Mouse (Mus musculus) skeletal muscle tissue, adult 2 months (tissue): ENCODE data around the gene Gna13.
"Not testable (repeated sequence)": the region's sequence is repeated elsewhere in the genome, so short reads cannot be mapped to it uniquely, and the experiment has no call there.

Experiments
- DNase-seq: peaks from one replicate; pipeline ENCODE4 v3.0.0-alpha.2; 2012; ENCODE audit warnings: low read depth, low spot score

Gna13 gene

DNA sequence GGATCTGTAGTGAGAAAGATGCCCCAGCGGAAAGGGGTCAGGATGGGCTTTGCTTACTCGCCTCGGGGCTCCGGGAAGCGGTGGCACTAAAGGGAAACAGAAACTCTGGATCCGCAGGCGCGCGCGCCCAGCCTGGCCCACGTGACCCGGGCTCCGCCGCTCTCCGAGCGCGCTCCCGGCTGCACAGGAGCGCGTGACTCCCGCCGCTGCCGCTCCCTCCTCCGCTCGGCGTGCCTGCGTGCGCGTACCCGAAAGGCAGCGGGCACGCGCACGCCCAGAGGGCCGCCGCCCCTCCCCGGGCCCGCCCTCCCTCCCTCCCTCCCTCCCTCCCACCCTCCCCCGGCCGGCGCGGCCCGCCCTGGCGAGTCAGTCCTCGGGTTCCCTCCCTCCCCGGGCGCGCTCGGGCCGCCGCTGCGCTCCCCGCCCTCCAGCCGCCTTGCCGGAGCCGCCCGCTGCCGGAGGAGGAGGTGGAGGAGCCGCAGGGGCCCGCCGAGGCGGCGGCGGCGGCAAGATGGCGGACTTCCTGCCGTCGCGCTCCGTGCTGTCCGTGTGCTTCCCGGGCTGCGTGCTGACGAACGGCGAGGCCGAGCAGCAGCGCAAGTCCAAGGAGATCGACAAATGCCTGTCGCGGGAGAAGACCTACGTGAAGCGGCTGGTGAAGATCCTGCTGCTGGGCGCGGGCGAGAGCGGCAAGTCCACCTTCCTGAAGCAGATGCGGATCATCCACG is at the start of gene Gna13:
Gene Gna13 (plus strand): TSS at position 369 of the 728 bp plus-strand sequence.
- peak; percentile 95 for DNase-seq

DNA sequence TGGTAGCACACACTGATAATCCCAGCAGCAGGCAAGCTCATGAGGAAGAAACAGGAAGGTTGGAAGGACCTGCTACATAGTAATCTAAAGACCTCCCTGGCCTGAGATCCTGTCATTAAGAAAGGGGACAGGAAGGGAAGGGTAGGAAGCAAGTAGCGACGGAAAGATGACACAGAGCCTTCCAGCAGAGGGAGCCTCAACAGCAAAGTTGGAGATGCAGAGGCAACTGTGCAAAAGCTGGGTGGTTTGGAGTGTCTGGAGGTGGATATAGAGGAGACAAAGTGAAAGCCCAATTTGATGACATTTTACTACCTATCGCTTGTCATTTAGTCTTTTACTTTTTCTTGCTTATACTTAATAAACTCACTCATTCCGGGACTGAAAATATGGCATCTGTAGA is 45.7 kb upstream of the Gna13 start:
- DNase-seq: no peak

- no peak for DNase-seq
These were observed 43.2 kb upstream of the Gna13 start for GRCm38 (mm10) chr11:109319471-109319870.

DNA sequence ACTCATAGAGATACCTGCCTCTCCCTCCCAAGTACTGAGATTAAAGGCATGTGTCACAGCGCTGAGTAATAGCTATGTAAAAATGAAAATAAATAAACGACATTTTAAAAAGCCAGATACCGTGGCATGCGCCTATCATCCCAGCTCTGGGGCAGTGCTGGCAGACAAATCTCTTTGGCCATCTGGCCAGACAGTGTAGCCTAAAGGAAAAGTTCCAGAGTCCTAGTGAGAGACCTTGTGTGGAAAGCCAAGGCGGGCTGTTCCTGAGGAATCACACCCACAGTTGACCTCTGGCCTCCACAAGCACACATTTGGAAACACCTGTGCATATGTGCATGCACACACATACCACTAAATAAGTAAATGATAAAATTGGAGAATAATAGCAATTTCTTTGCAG is 42.7 kb upstream of the Gna13 start:
- no peak for DNase-seq

GRCm38 (mm10) chr11:109320361-109320933 is 42.2 kb upstream of the Gna13 start:
- DNase-seq: no peak

DNA sequence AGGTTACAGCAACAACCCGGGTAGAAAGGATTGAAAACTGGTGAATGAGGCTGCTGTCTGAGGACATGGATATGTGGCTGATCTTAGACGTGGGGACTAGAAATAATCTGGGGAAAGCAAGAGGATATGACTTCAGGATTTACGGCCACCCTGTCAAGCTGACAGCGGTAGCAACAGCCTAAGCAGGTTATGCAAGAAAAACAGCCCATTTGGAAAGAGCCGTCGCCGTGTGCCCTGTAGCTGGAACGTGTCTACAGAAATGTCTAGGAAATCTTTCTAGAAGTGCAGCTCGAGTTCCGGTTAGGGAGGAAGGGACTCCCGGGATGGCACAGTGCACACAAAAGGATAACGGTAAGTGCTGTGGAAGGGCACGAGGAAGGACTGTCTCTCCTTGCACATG is 36.4 kb upstream of the Gna13 start:
- no peak for DNase-seq

GRCm38 (mm10) chr11:109327381-109327780 is 35.2 kb upstream of the Gna13 start:
- no peak for DNase-seq

GRCm38 (mm10) chr11:109327952-109328351 is 34.7 kb upstream of the Gna13 start:
- no peak for DNase-seq

GRCm38 (mm10) chr11:109329331-109329730 is 33.3 kb upstream of the Gna13 start:
- DNase-seq: no peak

GRCm38 (mm10) chr11:109330706-109331393 is 31.8 kb upstream of the Gna13 start:
- DNase-seq: no peak

GRCm38 (mm10) chr11:109331424-109331824 is 31.2 kb upstream of the Gna13 start:
- DNase-seq: peak; percentile 95

DNA sequence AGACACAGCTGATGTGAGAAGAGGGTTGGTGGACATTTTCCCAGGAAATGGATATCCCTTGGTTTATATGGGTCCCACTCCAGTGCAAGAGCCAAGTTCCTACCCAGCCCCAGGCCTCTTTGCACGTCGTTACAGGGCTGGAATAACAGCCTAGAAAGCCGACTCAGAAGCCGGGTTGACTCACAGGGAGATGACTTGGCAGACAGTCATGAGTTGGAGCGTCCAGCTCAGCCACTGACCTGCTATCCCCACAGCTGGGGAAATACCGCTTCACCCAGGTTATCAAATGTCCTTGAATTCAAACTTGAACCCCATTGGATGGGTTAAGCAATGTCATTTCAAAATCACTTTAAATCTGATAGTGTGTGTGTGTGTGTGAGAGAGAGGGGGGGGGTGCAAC is 29.9 kb upstream of the Gna13 start:
- peak; percentile 77 for DNase-seq

DNA sequence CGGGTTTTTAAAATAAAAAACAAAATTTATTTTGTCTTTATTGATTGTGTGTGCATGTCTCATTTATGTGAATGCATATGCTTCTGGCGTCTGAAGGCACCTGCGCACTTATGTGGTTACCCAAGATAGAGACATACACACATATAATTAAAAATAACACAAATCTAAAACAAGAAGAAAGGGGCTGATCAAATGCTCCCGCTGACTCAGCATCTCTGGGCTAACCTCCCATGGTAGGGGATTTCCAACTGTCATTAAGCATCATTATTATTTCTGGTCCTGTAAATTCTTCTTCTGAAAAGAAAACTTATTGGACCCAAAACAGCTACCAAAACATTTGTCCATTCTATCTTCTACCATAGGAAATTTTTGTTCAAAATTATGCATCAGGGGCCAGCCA is 27.9 kb upstream of the Gna13 start:
- DNase-seq: no peak

GRCm38 (mm10) chr11:109335890-109336289 is 26.7 kb upstream of the Gna13 start:
- no peak for DNase-seq

GRCm38 (mm10) chr11:109339155-109339938 is 23.3 kb upstream of the Gna13 start:
- DNase-seq: no peak

GRCm38 (mm10) chr11:109340541-109340940 is 22.1 kb upstream of the Gna13 start:
- no peak for DNase-seq

- not testable (repeated sequence) for DNase-seq
These were observed 20.0 kb upstream of the Gna13 start for GRCm38 (mm10) chr11:109342666-109343065.

- no peak for DNase-seq
These were observed 19.1 kb upstream of the Gna13 start for GRCm38 (mm10) chr11:109343558-109343957.

GRCm38 (mm10) chr11:109343991-109344599 is 18.5 kb upstream of the Gna13 start:
- no peak for DNase-seq

GRCm38 (mm10) chr11:109347242-109347959 is 15.2 kb upstream of the Gna13 start:
- peak; percentile 93 for DNase-seq

DNA sequence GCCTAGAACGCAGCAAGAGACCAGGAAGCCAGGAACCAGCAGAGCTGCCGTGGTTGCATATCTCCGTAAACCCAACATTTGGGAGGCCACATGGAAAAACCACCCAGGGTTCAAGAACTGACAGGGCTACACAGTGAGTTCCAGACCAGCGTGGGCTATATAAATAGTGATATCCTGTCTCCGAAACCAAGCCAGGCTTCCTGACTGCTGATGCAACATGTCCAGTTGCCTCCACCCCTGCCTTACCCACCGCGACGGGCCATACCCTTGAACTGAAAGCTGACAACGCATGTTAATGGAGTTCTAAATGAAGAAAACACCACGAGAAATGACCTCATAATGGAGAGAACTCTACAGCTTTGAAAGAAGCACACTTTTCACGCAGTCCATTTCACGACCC is 14.2 kb upstream of the Gna13 start:
- DNase-seq: no peak
